In genomic region chr4:141337986-141338385, GRCm38 (mm10) we compare ENCODE assay signal across 12 mouse cellular contexts. TPM values are rescaled to one million over a fixed set of nuclear protein-coding genes. Genes with fewer than 3 reads are reported as not detected.
DNase-seq lines count a peak whose midpoint lies in the region; ATAC-seq lines count a peak whose summit lies in the region.
"Had no signal": no experiment of that assay in that cellular context is flagged by ENCODE, and none has a peak within 500 bp of the region (broad histone marks: within the 10 kb centered on the region; RNA-seq: fewer than 3 reads in every experiment).

No protein-coding gene starts in this region.

- no peak; the same call in 1 of the 2 replicates for ATAC-seq in heart, embryonic 11.5 days (replicated peaks; ENCODE audit: insufficient number of reproducible peaks, low FRiP score, low TSS enrichment)
- ATAC-seq in midbrain, embryonic 12.5 days (ENCODE audit: low FRiP score, low read depth): no peak
- ATAC-seq in midbrain, embryonic 16.5 days: no peak
- ATAC-seq in erythroblast, adult 5-6 weeks (replicated peaks; ENCODE audit: low FRiP score, poor library complexity, severe bottlenecking): no peak
- ATAC-seq: inflammation-experienced regulatory T-cells, adult 6 months had no signal

- H3K4me2 ChIP-seq in heart, embryonic 11.5 days: peak overlapping the region; percentile 15; the same call in 1 of the 2 replicates
- H3K4me2 ChIP-seq in midbrain, embryonic 12.5 days (replicated peaks): no peak overlapping the region; the same call in 1 of the 2 replicates
- H3K4me2 ChIP-seq in midbrain, embryonic 16.5 days (ENCODE audit: low read length): no peak overlapping the region

- peak overlapping the region; percentile 29 for H3K9ac ChIP-seq in heart, embryonic 11.5 days (ENCODE audit: low read depth, low read length)
- 0 out of 2 replicates have a peak overlapping the region, but pooled peaks have one; percentile 2 for H3K9ac ChIP-seq in midbrain, embryonic 12.5 days (replicated peaks)
- no peak overlapping the region for H3K9ac ChIP-seq in midbrain, embryonic 16.5 days (ENCODE audit: low read depth, low read length)
- H3K9ac ChIP-seq: liver, embryonic 14.5 days had no signal

- no peaks in the 10 kb centered on the region for H3K9me3 ChIP-seq in heart, embryonic 11.5 days (replicated peaks; ENCODE audit: control insufficient read depth, low read length)
- H3K9me3 ChIP-seq in midbrain, embryonic 12.5 days: no peaks in the 10 kb centered on the region
- H3K9me3 ChIP-seq in midbrain, embryonic 16.5 days (replicated peaks; ENCODE audit: control insufficient read depth, low read length, poor library complexity, severe bottlenecking): no peaks in the 10 kb centered on the region
- no peaks in the 10 kb centered on the region for H3K9me3 ChIP-seq in limb, embryonic 10.5 days (replicated peaks)

- no peaks in the 10 kb centered on the region for H3K36me3 ChIP-seq in heart, embryonic 11.5 days (ENCODE audit: control insufficient read depth, insufficient read depth, low read length)
- H3K36me3 ChIP-seq in midbrain, embryonic 12.5 days: no peaks in the 10 kb centered on the region
- H3K36me3 ChIP-seq in midbrain, embryonic 16.5 days (ENCODE audit: control insufficient read depth, insufficient read depth, low read length): no peaks in the 10 kb centered on the region
- no peaks in the 10 kb centered on the region for H3K36me3 ChIP-seq in limb, embryonic 10.5 days

- H3K27ac ChIP-seq in heart, embryonic 11.5 days (ENCODE audit: low read depth, low read length): peak overlapping the region; percentile 46; the same call in 1 of the 2 replicates
- peak overlapping the region; percentile 7; the same call in 1 of the 2 replicates for H3K27ac ChIP-seq in midbrain, embryonic 12.5 days (replicated peaks)
- no peak overlapping the region for H3K27ac ChIP-seq in midbrain, embryonic 16.5 days (ENCODE audit: low read length)
- H3K27ac ChIP-seq in limb, embryonic 10.5 days: peak overlapping the region; percentile 82
- H3K27ac ChIP-seq: liver, embryonic 14.5 days had no signal

- H3K27me3 ChIP-seq in heart, embryonic 11.5 days (ENCODE audit: control insufficient read depth, insufficient read depth, low read length): no peaks in the 10 kb centered on the region
- H3K27me3 ChIP-seq in midbrain, embryonic 12.5 days: peaks cover 8% of the 10 kb centered on the region
- H3K27me3 ChIP-seq in midbrain, embryonic 16.5 days (ENCODE audit: control insufficient read depth, insufficient read depth, low read depth, low read length): no peaks in the 10 kb centered on the region
- peaks cover 20% of the 10 kb centered on the region; the same call in 1 of the 2 replicates for H3K27me3 ChIP-seq in limb, embryonic 10.5 days (ENCODE audit: low read depth, poor library complexity, severe bottlenecking)

- 22% methylated on average over 6 of the region's 6 CpGs for WGBS in heart, embryonic 11.5 days (ENCODE audit: insufficient replicate concordance)
- WGBS in midbrain, embryonic 12.5 days: 29% methylated on average over 6 of the region's 6 CpGs
- WGBS in midbrain, embryonic 16.5 days: 41% methylated on average over 6 of the region's 6 CpGs
- 23% methylated on average over 6 of the region's 6 CpGs for WGBS in limb, embryonic 10.5 days

- no peak for DNase-seq in heart, adult 18-20 months
- DNase-seq in limb, embryonic 10.5 days (ENCODE audit: low spot score): peak; percentile 67
- no peak for DNase-seq in thymus, postnatal 10 days (ENCODE audit: low spot score in 2 of 2)
- no peak for DNase-seq in gastrocnemius, adult 18-20 months (ENCODE audit: low spot score)
- DNase-seq: adrenal gland, adult 8-10 months; cerebellum, adult 9-11 months had no signal

- no peak overlapping the region for H3K4me3 ChIP-seq in heart, embryonic 11.5 days (ENCODE audit: low read depth, low read length)
- no peak overlapping the region for H3K4me3 ChIP-seq in midbrain, embryonic 12.5 days
- no peak overlapping the region for H3K4me3 ChIP-seq in midbrain, embryonic 16.5 days (ENCODE audit: low read depth, low read length)
- H3K4me3 ChIP-seq in limb, embryonic 10.5 days: peak overlapping the region; percentile 32

- peaks cover 29% of the 10 kb centered on the region for H3K4me1 ChIP-seq in heart, embryonic 11.5 days (ENCODE audit: control insufficient read depth, insufficient read depth, low read length)
- H3K4me1 ChIP-seq in midbrain, embryonic 12.5 days: peaks cover 48% of the 10 kb centered on the region
- H3K4me1 ChIP-seq in midbrain, embryonic 16.5 days (ENCODE audit: control insufficient read depth, insufficient read depth, low read length): peaks cover 15% of the 10 kb centered on the region
- peaks cover 81% of the 10 kb centered on the region for H3K4me1 ChIP-seq in limb, embryonic 10.5 days

RNA-seq across cellular contexts. Expression of gene Fam131c, which starts 30.0 kb away (rescaled TPM):
- polyA plus RNA-seq in heart, embryonic 11.5 days (2014; fragmentation: Nextera tagmentation; extraction: Ambion mirVana): 1.00 and 1.0 TPM in 2 replicates
- total RNA-seq in heart, adult 18-20 months (2021): 1 to 10 TPM; 3.1 to 3.7 TPM
- 3.5 and 3.8 TPM in 2 replicates for polyA plus RNA-seq in midbrain, embryonic 12.5 days (2016; fragmentation: Nextera tagmentation; extraction: Ambion mirVana)
- polyA plus RNA-seq in midbrain, embryonic 16.5 days (2015; fragmentation: Nextera tagmentation; extraction: Ambion mirVana): 39.5 and 50.1 TPM in 2 replicates
- polyA plus RNA-seq in limb, embryonic 10.5 days (2016; fragmentation: Nextera tagmentation; extraction: Ambion mirVana): 0.14 and 0.29 TPM in 2 replicates
- total RNA-seq in erythroblast, adult 5-6 weeks (2015; ENCODE audit: low replicate concordance): not detected in 2 replicates
- total RNA-seq in erythroblast, adult 5-6 weeks (2017; ENCODE audit: low replicate concordance): not detected in 2 replicates
- under 1 TPM; 0.16 to 0.31 TPM for total RNA-seq in gastrocnemius, adult 18-20 months (2021)
- polyA plus RNA-seq: inflammation-experienced regulatory T-cells, adult 6 months had no signal

RNA-seq across cellular contexts. Expression of gene Epha2, which starts 36.9 kb away (rescaled TPM):
- 3.1 and 3.6 TPM in 2 replicates for polyA plus RNA-seq in heart, embryonic 11.5 days (2014; fragmentation: Nextera tagmentation; extraction: Ambion mirVana)
- total RNA-seq in heart, adult 18-20 months (2021): 1 to 10 TPM; 6.2 to 6.6 TPM
- polyA plus RNA-seq in midbrain, embryonic 12.5 days (2016; fragmentation: Nextera tagmentation; extraction: Ambion mirVana): 6.5 and 7.8 TPM in 2 replicates
- polyA plus RNA-seq in midbrain, embryonic 16.5 days (2015; fragmentation: Nextera tagmentation; extraction: Ambion mirVana): 0.94 and 1.0 TPM in 2 replicates
- 4.6 and 5.6 TPM in 2 replicates for polyA plus RNA-seq in limb, embryonic 10.5 days (2016; fragmentation: Nextera tagmentation; extraction: Ambion mirVana)
- total RNA-seq in erythroblast, adult 5-6 weeks (2015; ENCODE audit: low replicate concordance): not detected in 2 replicates
- total RNA-seq in erythroblast, adult 5-6 weeks (2017; ENCODE audit: low replicate concordance): 0.14 TPM in 1 of 2 replicates, not detected in the other
- total RNA-seq in gastrocnemius, adult 18-20 months (2021): 1 to 10 TPM; 1.6 to 2.9 TPM
- polyA plus RNA-seq: inflammation-experienced regulatory T-cells, adult 6 months had no signal
